Mouse (Mus musculus) MEL (cell line): Measurements from ENCODE around the gene Aqp11.

Experiments used
- JUND ChIP-seq: IDR thresholded peaks from 2 replicates; pipeline ENCODE4 v1.6.1; 2011; ENCODE audit warnings: low read depth, mild to moderate bottlenecking, improper control_type of control experiment, low read length
- MAX ChIP-seq: IDR thresholded peaks from 2 replicates; pipeline ENCODE4 v1.6.1; 2011; ENCODE audit warnings: low read length, improper control_type of control experiment
- NRF1 ChIP-seq: IDR thresholded peaks from 2 replicates; pipeline ENCODE4 v1.6.1; 2014; ENCODE audit warnings: low read depth, mild to moderate bottlenecking, inconsistent platforms, low read length, improper control_type of control experiment, moderate library complexity; ENCODE audit not compliant: poor library complexity, insufficient read depth, severe bottlenecking
- USF2 ChIP-seq, 2 experiments: IDR thresholded peaks; 2 replicates each; pipeline ENCODE4 v1.6.1; 2011 to 2012; ENCODE audit warnings: improper control_type of control experiment in 2 of 2, low read length in 2 of 2, borderline replicate concordance in 1 of 2, inconsistent platforms in 1 of 2, low read depth in 1 of 2, mild to moderate bottlenecking in 1 of 2; ENCODE audit not compliant: insufficient read depth in 1 of 2

GRCm38 (mm10) chr7:97747176-97747707 is 9.2 kb upstream of the Aqp11 start:
- no peak for TF ChIP-seq NRF1
- TF ChIP-seq USF2 (IDR thresholded peaks at IDR 0.05; ENCODE audit: borderline replicate concordance in 1 of 2, insufficient read depth in 1 of 2, low read depth in 1 of 2, low read length in 2 of 2), result no peak
- no peak for TF ChIP-seq JUND
- no peak; the same call in 1 of the 2 replicates for TF ChIP-seq MAX
